Mouse (Mus musculus) CH12F3 (cell line): ENCODE data around the gene Diaph3.
"Not testable (repeated sequence)": the region's sequence is repeated elsewhere in the genome, so short reads cannot be mapped to it uniquely, and the experiment has no call there.

ENCODE experiments used
- in situ Hi-C: fragments of 300-500 bp; cut with MboI; formaldehyde crosslinking; loops from 2 replicates; pipeline ENCODE4 v1.14.3; 2020; ENCODE audit warnings: low sequenced_read_pairs

Gene Diaph3

DNA sequence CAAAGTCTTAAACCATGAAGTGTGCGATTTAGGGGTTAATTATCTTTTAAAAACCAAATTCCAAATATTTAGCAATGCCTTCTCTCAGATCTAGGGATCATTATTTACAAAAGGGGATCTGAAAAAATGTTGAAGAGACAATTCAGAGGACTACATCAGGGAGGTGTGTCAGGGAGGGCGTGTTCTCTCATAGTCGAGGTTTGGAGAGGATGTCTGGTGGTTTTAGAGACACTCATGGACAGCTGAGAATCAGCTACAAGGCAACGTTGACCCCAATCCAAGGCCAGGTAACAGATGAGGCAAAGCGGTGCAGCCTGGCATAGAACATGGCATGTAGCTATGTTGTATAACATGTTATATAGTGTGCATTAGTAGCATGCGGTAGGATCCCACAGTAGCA lies 396.5 kb downstream of the Diaph3 start:
- in situ Hi-C loops = no loop called here

DNA sequence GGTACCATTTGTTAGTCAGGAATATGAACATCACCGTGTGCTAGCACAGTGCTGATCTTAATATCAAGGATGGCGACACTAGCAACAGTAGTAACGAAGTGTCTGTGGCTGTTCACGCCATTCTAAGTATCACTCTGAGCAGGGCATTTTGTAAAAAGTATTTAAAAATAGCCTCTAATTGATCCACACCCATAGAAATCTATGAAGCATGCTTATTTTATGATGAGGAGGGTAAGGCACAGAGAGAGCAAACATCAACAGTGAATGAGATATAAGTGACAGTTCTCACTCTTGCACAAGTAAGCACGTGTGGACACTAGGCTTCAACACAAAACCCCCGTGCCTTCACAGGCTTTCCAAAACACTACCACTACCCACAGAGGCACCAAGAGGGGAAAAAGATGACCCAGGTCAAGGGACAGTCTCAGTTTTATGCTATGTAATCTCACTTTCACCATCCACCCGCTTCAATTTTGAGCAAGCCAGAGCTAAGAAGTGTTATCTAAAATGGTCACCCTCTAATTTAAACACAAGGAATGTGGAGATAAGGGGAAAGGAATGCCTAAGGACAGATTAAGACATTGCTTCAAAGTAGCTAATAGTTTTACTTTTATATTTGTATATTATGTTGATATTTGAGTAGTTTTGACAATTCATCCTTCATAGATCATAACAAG lies 399.0 kb downstream of the Diaph3 start:
- in situ Hi-C loops = no loop called here

DNA sequence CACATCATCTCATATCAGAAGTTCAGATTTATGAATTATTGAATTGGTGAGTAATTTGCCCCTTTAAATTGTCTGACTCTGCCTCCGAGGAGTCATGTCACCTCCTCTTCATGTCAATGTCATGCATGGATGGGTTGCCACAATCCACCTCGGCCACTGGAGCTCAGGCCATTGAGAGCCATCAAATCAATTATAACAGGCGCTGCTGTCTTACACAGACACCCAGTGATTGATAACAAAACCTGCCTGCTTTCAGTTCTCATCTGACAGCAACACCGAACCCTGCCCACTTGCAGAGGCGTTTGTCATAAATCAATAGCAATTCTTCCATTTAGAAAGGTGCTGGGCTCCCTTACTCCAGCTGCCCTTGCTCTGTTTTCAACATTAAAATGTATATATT lies 402.1 kb downstream of the Diaph3 start:
- in situ Hi-C loops = no loop called here

DNA sequence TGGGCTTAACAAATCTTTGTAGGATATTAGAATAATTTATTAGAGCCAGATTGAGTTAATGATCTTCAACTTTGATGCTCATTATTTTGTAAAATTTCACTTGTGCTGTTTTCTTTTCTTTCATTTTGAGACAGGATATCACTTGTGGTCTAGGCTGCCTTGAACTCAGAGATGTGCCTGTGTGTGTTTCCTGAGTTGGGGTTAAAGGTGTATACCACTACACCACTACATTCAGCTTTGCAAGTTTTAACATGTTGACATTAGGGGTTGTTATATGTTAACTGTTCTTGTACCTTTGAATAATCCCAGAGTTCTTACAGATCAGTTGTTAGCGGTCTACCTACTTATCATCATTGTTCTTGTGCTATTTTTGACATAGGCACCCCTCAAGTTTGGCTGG lies 404.4 kb downstream of the Diaph3 start:
- in situ Hi-C loops = no loop called here

DNA sequence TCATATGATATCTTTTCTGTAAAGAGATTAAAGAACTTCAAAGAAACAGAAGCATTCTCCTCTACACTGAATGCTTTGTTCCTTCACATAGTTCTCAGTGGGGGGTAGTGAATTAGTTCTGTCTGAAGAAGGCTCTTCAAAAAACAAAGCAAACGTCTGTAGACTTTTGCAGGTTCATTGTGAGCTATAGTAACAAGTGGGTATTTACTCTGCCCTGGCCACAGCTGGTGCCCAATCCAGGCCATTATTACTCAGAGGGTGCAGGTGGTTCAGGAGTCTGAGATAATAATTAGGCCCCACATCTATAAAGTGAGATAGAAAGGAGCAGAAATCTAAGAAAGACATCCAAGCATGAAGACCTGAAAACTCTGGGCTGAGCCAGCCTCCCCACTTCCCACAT lies 409.7 kb downstream of the Diaph3 start:
- in situ Hi-C loops = no loop called here

DNA sequence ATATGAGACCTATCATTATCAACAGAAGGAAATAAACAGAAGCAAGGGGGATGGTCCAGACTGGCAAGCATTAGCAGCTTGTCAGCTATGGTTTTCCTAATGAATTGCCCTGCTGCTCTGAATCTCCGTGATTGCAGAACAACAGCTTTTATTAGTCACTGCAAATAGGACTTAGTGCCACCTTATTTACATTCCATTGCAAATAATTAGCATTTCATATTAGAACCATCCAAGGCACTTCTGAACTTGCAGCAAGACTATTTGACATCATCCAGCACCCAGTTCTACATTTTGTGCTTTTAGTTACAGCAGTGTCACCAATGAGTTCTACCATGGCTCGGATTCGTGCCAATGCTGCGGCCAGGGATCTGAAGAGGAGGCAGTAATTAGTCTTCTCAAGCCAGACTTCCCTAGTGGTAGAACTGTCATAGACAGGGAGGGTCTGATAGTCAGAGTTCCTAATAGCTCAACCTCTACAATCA lies 411.4 kb downstream of the Diaph3 start:
- in situ Hi-C loops = no loop called here

DNA sequence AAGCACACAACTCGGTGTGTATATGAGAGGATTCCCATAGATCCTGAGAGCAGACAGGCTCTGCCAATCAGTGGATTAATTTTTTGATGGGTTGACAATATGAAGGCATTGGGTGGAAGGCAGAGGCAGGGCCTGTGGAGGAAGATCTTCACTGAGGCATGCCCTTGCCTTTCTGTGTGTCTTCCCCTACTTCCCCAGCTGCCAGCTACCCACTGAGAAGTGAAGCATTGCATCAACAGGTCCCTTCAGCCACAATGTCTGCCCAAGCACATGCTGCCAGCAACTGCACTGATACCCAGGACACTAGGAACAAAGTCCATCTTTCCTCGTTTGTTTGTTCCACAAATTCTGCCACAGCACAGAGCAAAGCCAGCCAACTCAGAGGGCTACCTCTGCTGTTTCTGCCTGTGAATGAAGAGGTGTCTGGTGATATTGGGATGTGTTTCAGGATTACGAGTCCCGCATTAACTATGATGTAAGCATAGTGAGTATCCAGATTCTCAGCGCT lies 413.4 kb downstream of the Diaph3 start:
- in situ Hi-C loops = no loop called here

DNA sequence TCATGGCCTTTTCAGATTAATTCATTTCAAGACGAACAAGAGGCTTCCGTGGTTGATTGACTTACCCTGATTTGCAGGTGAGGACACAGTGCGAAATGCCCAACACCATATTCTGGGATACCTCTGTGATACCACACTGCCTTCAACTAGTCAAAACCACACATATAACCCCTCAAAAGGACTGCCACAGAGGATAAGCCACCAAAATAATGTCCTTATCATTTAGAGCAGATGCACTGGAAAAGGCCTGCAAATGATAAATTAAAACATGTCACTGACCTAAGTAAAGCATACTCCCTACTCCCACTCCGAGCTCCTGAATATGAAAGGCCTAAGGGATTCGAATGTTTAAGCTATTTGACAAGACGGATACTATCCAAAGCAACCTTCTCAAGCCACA lies 419.3 kb downstream of the Diaph3 start:
- in situ Hi-C loops = no loop called here

DNA sequence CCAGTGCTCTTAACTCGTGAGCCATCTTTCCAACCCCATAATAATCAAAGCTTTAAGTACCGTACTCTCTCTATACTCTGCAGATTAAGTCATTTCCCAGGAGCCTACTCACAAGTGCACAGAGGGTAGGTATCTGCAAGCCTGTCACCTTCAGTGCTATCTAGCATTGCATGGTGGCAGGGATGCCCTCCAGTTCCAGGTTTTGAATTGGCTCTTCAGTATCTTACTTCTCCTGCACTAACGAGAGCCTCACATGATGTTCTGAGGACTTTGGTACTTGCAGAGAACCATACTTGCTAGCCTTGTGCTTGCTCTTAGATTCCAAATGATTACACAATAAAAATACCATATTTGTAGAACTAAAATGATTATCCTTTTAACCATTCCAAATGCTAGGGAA lies 420.0 kb downstream of the Diaph3 start:
- in situ Hi-C loops = no loop called here

DNA sequence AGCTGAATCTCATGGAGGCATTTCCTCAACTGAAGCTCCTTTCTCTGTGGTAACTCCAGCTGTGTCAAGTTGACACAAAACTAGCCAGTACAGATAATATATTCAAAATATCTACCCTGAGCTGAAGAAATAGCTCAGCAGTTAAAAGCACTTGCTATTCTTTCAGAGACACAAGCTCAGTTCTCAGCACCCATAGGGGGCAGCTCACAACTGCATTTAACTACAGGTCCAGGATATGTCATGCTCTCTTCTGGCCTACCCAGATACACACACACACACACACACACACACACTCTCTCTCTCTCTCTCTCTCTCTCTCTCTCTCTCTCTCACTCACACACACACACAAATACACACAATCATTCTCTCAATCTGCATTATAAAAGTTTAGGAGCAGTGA lies 420.6 kb downstream of the Diaph3 start:
- in situ Hi-C loops = not testable (repeated sequence)

DNA sequence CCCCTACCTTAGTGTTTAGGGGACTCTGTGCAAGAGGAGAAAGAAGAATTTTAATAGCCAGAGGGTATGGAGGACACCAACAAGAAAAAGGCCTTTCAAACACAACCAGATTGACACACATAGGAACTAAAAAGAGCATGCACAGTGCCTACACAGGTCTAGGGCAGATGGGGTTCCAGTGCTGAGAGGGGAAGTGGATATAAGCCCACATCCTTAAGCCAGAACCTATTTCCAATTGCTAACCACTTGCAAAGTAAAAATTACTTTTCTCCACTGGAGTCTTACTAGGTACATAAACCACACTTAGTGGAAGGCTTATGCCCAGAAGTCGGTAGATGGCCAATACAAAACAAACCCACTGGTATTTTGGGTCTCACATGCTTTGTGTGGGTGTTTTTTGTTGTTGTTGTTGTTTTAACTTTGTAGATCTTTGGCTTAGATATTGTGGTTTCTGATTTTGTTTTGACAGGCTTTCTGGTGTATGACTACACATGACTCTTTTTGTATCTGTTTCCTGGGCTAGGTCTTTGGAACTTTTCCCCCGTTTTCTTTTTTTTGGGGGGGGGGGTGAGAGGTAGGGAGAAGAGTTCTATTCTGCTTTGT lies 426.8 kb downstream of the Diaph3 start:
- in situ Hi-C loops = no loop called here

DNA sequence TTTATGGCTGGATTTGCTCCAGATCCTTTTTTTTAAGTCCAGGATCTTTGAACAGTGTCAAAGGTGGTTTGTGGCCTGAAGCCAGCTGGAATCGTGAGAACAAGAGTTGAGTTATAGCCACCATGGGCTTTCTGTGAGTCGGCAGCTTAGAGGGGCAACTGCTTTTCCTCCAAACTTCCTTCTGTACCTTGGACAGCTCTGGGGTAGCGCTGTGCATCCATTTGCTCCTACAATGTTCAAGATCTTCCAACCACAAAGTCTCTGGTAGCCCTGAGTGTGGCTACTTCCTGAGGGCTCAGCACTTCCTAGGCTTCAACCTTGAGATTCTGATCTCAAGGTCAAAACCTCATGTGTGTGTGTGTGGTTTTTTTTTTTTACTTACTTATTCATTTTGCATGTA lies 437.0 kb downstream of the Diaph3 start:
- in situ Hi-C loops = no loop called here

DNA sequence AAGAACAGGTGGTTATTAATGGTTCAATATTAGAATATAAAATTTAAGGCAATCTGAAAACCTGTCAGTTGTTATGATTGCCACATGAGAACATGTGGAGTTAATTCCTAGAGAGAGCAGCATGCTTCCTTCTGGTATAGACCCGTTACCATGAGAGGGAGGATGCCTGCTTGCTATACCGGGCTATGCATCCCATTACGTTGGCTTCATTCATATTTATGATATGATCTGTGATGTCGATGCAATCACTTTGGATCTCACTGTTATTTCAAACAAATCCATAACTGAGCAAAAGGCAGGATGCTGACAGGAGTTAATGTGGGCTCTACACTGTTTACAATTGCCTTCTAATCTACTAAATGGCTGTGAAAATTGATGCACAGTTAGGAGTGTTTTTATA lies 439.9 kb downstream of the Diaph3 start:
- in situ Hi-C loops = no loop called here

DNA sequence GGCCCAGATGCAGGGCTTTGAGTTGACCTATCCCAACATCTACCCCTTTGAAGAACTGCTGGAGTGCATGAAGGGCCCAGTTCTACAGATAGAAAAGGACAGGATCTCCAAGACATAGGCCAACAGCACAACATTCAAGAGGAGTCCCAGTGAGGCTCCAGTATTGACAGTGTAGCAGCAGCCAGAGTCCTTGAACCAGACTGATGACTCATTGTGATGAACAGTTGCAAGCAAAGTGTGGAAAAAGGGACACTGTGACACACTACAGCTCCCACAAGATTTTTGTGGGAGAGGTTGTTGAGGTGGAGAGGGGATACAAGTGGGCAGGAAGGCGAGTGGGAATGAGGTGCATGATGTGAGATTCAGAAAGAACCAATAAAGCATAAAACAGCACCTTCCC lies 443.1 kb downstream of the Diaph3 start:
- in situ Hi-C loops = no loop called here

DNA sequence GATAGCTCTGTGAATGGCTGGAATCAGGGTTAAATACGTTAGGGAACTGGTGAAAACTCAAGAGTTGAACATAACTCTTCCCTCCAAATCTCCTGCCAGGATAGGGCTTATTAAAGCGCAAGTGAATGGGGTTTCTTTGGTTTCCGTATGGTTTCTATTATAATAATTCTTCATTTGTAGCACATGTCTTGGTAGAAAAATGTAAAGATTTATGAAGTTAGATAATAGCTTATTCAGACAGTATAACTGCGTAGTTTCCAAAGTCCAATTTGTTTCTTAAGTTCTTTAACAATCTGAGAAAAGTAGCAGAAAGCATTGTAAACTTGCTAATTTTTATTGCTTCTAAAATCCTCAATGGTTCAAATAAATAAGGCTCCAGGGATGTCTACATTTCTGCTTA lies 448.3 kb downstream of the Diaph3 start:
- in situ Hi-C loops = no loop called here

DNA sequence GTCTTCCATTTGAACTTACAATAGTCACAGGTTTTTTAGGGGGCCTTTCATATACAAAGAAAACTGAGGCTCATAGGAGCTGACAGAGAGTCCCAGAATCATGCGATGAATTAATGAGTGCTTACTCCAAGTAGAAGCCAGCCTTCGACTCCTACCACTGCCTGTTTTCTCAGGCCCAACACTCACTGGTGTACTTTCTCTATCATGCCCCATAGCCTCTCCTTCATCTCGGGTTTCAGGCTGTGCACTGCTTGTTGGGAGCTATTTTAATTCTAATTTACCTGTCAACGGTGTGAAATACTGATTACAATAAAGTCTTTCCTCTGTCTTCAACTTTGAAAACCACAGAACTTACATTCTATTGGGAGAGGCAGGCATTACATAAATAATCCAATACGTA lies 449.7 kb downstream of the Diaph3 start:
- in situ Hi-C loops = no loop called here

DNA sequence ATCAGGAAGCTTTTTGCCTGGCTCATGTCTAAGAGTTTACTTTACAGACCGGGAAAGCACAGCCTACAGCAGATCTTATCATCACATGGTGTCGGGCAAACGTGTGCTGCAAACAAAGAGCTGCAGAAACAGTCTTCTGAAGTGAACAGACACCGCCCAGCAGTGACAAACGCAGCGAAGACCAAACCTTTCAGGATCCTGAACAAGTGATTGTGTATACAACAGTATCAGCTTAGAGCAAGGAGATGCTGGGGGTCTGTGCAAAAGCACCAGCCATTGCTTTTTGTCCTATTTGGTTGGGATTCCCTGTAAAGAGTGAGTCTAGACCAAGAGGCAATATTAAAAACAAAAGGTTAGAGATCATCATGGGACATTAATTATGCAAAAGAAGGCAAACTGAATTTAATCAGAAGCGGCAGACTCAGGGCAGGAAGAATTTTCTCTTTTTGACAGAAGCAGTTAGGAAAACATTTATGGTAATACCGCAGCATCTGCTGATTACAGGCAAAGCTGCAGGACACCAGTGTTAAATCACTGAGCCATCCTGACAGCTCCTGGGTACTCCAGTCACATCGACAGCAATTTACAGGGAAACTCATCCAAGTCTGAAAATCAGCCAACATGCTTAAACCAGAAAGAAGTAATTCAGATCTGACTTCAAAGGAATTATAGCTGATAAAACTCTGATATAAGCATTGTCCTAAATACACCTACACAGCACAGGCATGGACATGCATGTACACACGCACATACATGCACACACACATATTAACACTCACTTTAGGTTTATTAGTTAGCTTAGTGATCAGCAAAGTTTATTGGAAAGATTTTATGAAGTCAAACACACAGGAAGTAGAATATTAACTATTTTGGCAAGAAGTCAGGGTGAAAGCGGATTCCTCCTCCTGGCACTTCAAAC lies 456.2 kb downstream of the Diaph3 start:
- in situ Hi-C loops = no loop called here

DNA sequence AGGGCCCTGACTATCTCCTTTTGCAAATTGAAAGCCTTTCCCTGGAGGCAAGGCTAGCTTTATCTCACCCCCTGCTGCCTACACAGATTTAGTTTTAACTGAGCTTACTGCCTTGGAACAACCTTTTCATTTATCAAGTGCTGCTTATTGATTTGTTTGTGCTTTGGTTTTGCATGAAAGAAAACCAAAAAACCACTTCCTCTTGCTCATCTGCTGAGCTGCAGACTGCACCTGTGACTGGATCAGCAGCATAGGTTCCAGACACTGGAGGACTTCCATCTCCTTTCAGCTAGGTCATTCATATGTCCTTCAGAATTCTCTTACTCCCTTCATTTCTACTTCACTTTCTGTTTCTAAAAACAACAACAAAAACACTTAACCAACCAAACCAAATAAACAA lies 459.1 kb downstream of the Diaph3 start:
- in situ Hi-C loops = no loop called here

DNA sequence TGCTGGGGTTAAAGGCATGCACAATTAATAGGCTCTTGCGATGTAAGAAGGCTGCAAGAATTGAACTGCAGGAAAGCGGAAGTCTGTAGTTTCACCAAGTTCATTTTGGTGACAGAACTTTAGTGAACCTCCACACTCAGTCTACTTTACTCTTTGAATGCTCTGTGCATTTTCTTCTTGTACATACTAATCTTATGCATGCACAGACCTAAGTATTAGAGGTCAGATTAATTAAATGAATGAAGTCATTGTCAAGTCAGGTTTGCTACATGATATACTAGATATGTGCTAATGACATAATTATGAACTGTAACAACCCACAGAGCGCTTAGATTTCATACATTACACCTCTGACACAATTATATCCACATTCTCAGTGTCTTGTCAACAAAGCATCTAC lies 462.0 kb downstream of the Diaph3 start:
- in situ Hi-C loops = no loop called here

DNA sequence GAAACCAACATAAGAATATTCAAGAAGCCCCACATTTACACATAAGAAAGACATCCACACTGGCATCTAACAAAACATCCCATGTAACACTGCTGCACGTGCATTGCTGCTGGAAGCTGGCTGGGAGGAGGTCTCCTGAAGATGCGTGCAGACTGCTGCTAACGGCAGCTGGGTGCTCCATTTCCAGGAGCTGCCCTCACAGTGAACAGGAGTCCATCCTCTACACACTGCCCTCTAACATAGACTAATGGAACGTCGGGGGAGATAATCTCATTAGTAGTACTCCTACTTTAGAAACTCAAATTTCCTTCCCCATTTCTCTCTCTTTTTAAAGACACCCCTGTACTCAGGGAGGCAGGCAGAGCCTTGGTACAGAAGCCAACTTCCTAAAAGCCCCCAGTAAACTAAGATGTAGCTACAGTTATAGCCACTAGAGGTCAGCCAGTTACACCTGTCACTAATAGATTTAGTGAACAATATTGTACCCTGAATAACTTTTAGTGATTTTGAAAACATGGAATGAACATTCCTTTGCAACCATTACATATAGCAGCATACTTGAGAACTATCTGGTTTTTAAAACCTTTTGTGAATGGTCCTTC lies 462.8 kb downstream of the Diaph3 start:
- in situ Hi-C loops = no loop called here

DNA sequence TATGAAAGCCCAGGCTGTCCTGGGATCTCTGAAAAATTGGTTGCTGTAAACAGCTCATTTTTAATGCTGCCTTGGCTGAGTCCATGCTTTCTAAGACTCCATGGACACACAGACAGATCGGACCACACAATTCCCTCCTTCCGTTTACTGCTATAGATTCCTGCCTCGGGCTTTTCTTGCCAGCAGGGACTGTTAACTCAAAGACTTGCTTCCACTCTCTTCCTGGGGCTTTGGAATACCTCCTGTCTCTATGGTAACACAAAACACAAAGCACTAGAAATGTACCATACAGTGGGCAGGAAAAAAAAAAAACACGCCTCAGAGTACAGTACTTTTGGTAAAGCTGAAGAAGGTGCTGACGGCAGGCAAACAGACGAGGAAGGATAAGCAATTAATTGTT lies 464.0 kb downstream of the Diaph3 start:
- in situ Hi-C loops = no loop called here
